Mouse (Mus musculus) urinary bladder, postnatal 14 days (tissue): ENCODE measurements around the gene Olfr531.

Source experiments
- DNase-seq: peaks from one replicate; pipeline ENCODE4 v3.0.0; 2021; ENCODE audit warnings: low spot score

Olfr531 gene

DNA sequence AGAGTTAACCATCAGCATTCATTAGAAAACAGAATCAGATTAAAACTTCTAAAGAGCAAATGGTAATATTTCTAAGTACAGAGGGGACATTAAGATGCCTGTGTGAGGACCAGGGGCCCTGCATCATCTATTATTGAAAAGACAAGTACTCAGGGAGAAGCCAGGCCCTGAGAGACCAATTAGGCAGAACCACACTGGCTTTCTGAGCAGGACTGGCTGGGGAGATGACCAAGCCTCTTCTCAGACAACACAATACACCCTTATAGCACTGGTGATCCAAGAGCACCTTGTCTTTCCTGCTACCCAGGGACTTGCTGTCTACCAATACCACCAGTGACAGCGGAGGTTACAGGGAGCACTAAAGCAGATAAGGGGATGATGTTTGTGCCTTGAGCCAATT is at the start of gene Olfr531:
Gene Olfr531 (minus strand): TSS at position 101 of the 400 bp plus-strand sequence.
- DNase-seq, result no peak

DNA sequence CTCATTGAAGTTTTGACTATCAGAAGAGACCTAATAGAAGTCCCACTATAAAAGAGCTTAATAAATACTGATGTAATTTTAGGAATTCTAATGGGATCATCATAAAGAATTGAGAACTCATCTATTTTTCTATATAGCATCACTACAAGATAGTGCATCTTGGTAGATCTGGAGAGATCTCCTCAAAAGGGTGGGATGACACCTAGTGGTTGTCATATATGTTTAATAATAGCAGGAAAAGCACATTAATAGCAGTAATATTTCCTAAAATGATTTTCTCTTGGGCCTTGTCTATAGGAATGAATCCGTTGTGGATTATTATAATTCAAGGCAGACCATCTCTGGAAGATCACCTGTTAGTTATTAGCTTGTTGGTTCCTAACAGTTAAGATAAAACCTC is 40.4 kb upstream of the Olfr531 start:
- no peak for DNase-seq

DNA sequence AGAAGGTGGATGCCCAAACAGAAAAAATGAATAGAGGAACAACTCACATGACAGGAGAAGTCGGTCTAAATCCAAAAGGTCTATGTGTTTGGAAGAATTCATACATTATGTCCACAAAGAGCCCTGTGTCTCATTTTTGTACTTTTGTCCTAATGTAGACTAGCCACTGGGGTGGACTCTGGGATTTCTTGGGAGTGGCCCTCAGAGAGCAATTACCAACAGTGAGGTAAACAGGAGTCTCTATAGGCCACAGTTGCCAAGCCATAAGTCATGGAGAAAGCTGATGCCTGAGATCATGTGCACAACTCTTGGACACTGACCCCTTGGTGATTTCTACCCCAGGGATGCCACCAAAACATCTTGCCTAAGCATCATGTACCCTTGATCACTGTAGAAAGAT is 18.8 kb upstream of the Olfr531 start, which contains the start of gene Olfr532:
Gene Olfr532 (minus strand): TSS at position 101 of the 400 bp plus-strand sequence.
- DNase-seq, result no peak

DNA sequence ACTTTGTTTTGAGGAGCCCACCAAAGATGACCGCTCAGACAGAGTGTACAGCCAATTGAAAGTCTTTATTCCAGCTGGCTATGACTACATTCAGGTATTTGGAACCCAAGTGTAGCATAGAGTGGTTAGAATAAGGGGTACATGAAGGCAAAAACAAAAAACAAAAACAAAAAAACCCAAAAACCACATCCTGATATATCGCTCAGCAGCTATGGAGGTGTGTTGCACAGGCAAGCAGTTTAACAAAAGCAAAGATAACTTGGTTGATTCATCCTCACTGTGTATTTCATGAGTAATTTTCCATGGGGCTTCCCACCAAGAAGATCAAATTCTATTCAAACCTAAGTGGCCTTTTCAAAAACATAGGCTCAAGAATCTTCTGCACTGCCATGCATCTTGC is 25.8 kb downstream of the Olfr531 start:
- no peak for DNase-seq

DNA sequence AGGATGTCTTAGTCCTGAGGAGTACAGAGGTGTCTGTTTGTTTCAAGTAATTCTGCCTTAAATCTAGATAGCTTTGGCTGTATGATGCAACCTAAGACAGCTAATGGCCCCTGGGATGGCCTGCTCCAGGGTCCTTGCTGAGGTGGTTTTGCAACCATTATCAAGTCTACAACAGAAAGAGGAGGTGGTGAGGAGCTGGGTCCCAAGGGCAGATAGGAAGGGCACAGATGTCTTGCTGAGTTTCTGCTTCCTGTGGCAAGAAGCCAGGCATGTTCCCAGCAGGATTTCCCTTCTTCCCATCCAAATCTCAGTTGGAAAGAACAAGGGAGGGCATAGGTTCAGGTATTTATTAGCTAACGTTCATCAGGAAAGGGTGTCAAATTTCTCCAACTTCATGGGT is 26.5 kb downstream of the Olfr531 start, which contains the start of gene Olfr530:
Gene Olfr530 (minus strand): TSS at position 101 of the 400 bp plus-strand sequence.
- no peak for DNase-seq

- DNase-seq, result no peak
Observed at GRCm38 (mm10) chr7:140374300-140374699, 28.4 kb downstream of the Olfr531 start.

DNA sequence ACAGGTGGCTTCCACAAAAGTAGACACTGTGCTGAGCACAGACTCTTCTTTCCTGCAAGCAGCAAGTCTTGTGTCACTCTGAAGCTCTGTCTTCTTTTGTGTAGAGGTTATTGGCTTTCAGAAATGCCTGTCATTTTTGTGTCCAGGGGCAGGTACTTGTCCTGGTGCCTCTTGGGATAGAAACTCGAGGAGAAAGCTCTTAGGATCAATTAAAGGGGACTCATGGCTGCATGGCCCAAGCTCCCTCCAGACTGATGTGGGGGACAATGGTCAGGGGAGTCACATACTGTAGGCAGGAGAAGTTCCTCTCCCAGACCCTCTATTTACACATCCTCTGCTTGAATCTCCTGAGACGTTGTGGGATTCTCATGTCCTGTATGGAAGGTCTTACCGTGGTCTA is 41.1 kb downstream of the Olfr531 start, which contains the start of gene Olfr60:
Gene Olfr60 (minus strand): TSS at position 101 of the 400 bp plus-strand sequence.
- no peak for DNase-seq
